Mouse (Mus musculus) limb, embryonic 14.5 days (tissue): ENCODE measurements at regions not wholly inside any gene's neighbourhood (a gene's known extent, or its start where the extent isn't known, plus 50 kb on each side); places are given as distances from the start of the nearest gene placed in this dataset.

ENCODE experiments used
- ATAC-seq: fragments of 200-750 bp; cut with Nextera tagmentation; 2 replicates; pipeline ENCODE4 v1.8.0; 2017; ENCODE audit warnings: low read depth, moderate number of reproducible peaks, moderate TSS enrichment; ENCODE audit not compliant: low FRiP score
- DNase-seq: peaks from one replicate; pipeline ENCODE4 v3.0.0-alpha.2; 2015; ENCODE audit warnings: low spot score
- H3K27ac ChIP-seq: fragments of 300-500 bp; sonication (generic); replicated peaks from 2 replicates; pipeline ENCODE4 v1.5.1; 2014; ENCODE audit warnings: low read depth, mild to moderate bottlenecking, low read length, moderate library complexity, mixed read lengths
- H3K27me3 ChIP-seq: fragments of 300-500 bp; sonication (generic); 2 replicates; pipeline ENCODE4 v1.6.1; 2014; ENCODE audit warnings: low read length, mixed read lengths; ENCODE audit not compliant: control insufficient read depth, insufficient read depth
- H3K36me3 ChIP-seq: fragments of 300-500 bp; sonication (generic); 2 replicates; pipeline ENCODE4 v1.6.1; 2014; ENCODE audit warnings: mild to moderate bottlenecking, low read length, moderate library complexity, mixed read lengths; ENCODE audit not compliant: control insufficient read depth, insufficient read depth
- H3K4me1 ChIP-seq: fragments of 300-500 bp; sonication (generic); 2 replicates; pipeline ENCODE4 v1.6.1; 2014; ENCODE audit warnings: antibody characterized with exemption, low read length, mixed read lengths; ENCODE audit not compliant: control insufficient read depth, insufficient read depth
- H3K4me2 ChIP-seq: fragments of 300-500 bp; sonication (generic); replicated peaks from 2 replicates; pipeline ENCODE4 v1.6.1; 2014; ENCODE audit warnings: low read depth, mild to moderate bottlenecking, low read length, moderate library complexity; ENCODE audit not compliant: severe bottlenecking
- H3K4me3 ChIP-seq: fragments of 300-500 bp; sonication (generic); replicated peaks from 2 replicates; pipeline ENCODE4 v1.5.1; 2014; ENCODE audit warnings: low read length
- H3K9ac ChIP-seq: fragments of 300-500 bp; sonication (generic); 2 replicates; pipeline ENCODE4 v1.6.1; 2014; ENCODE audit warnings: mild to moderate bottlenecking, low read depth, low read length, moderate library complexity; ENCODE audit not compliant: severe bottlenecking
- H3K9me3 ChIP-seq: fragments of 300-500 bp; sonication (generic); 2 replicates; pipeline ENCODE4 v1.6.1; 2016; ENCODE audit warnings: low read length; ENCODE audit not compliant: control insufficient read depth
- POLR2A ChIP-seq: fragments of 200-500 bp; IDR thresholded peaks from 2 replicates; pipeline ENCODE4 v1.8.0; 2012; ENCODE audit warnings: inconsistent platforms, mild to moderate bottlenecking, moderate library complexity, borderline replicate concordance; ENCODE audit not compliant: insufficient read depth, insufficient read length; ENCODE audit errors: extremely low read depth
- WGBS: fragments of 180-500 bp; shearing (Covaris S2); extraction: QIAGEN DNeasy Blood & Tissue Kit; methylation state at CpG from one replicate; pipeline ENCODE4 v1.1.7; 2014; 5-methylcytosine and 5-hydroxymethylcytosine counted together

GRCm38 (mm10) chr8:128572291-128572690, 113.2 kb upstream of the Itgb1 start:
- H3K36me3 ChIP-seq: no peaks in the 10 kb centered on the region
- DNase-seq (no peak), ATAC-seq (no peak)
- no peak overlapping the region for H3K27ac ChIP-seq
- no peaks in the 10 kb centered on the region for H3K4me1 ChIP-seq
- H3K9ac ChIP-seq: no peak overlapping the region
- H3K4me2 ChIP-seq: no peak overlapping the region
- H3K9me3 ChIP-seq: no peaks in the 10 kb centered on the region
- H3K4me3 ChIP-seq: no peak overlapping the region
- TF ChIP-seq POLR2A: no peak
- H3K27me3 ChIP-seq: no peaks in the 10 kb centered on the region

- H3K36me3 ChIP-seq: no peaks in the 10 kb centered on the region
- no peak for TF ChIP-seq POLR2A
- H3K27ac ChIP-seq: no peak overlapping the region
- H3K27me3 ChIP-seq: no peaks in the 10 kb centered on the region
- no peak for DNase-seq
- 78% methylated on average over 2 of the region's 2 CpGs for WGBS
- H3K4me2 ChIP-seq: no peak overlapping the region
- H3K9ac ChIP-seq: no peak overlapping the region
- H3K4me1 ChIP-seq: peaks cover 5% of the 10 kb centered on the region; the same call in 1 of the 2 replicates
- no peak overlapping the region for H3K4me3 ChIP-seq
- ATAC-seq: no peak
- H3K9me3 ChIP-seq: no peaks in the 10 kb centered on the region
Measured at GRCm38 (mm10) chr8:128594114-128594513, 91.3 kb upstream of the Itgb1 start.

- Histone ChIP-seq H3K27me3 (no peaks in the 10 kb centered on the region), H3K4me3 (no peak overlapping the region), H3K9ac (no peak overlapping the region), H3K9me3 (no peaks in the 10 kb centered on the region), H3K36me3 (no peaks in the 10 kb centered on the region), H3K4me2 (no peak overlapping the region), H3K27ac (no peak overlapping the region), H3K4me1 (peaks cover 5% of the 10 kb centered on the region; the same call in 1 of the 2 replicates)
- TF ChIP-seq POLR2A: no peak
- peak; percentile 47; the same call in 1 of the 2 replicates for ATAC-seq
- WGBS: 54% methylated on average over 1 of the region's 1 CpGs
- DNase-seq: no peak
Measured at GRCm38 (mm10) chr8:128594780-128595179, 90.7 kb upstream of the Itgb1 start.

- DNase-seq (no peak), ATAC-seq (no peak)
- no peak for TF ChIP-seq POLR2A
- H3K4me3 ChIP-seq: no peak overlapping the region
- no peak overlapping the region for H3K9ac ChIP-seq
- H3K4me1 ChIP-seq: no peaks in the 10 kb centered on the region
- no peaks in the 10 kb centered on the region for H3K36me3 ChIP-seq
- WGBS: 81% methylated on average over 3 of the region's 3 CpGs
- no peaks in the 10 kb centered on the region for H3K9me3 ChIP-seq
- H3K27ac ChIP-seq: no peak overlapping the region
- no peaks in the 10 kb centered on the region for H3K27me3 ChIP-seq
- no peak overlapping the region for H3K4me2 ChIP-seq
Measured at GRCm38 (mm10) chr8:128605588-128605987, 79.9 kb upstream of the Itgb1 start.

- no peak overlapping the region for H3K4me2 ChIP-seq
- TF ChIP-seq POLR2A: no peak
- DNase-seq (no peak), ATAC-seq (no peak)
- H3K4me1 ChIP-seq: no peaks in the 10 kb centered on the region
- no peak overlapping the region for H3K4me3 ChIP-seq
- H3K27me3 ChIP-seq: no peaks in the 10 kb centered on the region
- no peak overlapping the region for H3K27ac ChIP-seq
- H3K36me3 ChIP-seq: no peaks in the 10 kb centered on the region
- no peaks in the 10 kb centered on the region for H3K9me3 ChIP-seq
- 52% methylated on average over 2 of the region's 2 CpGs for WGBS
- H3K9ac ChIP-seq: no peak overlapping the region
Measured at GRCm38 (mm10) chr8:128608876-128609275, 76.6 kb upstream of the Itgb1 start.

GRCm38 (mm10) chr8:128612607-128613006, 72.8 kb upstream of the Itgb1 start:
- Histone ChIP-seq H3K4me1 (no peaks in the 10 kb centered on the region), H3K27me3 (no peaks in the 10 kb centered on the region), H3K27ac (no peak overlapping the region), H3K4me2 (no peak overlapping the region), H3K9me3 (no peaks in the 10 kb centered on the region), H3K4me3 (no peak overlapping the region), H3K9ac (no peak overlapping the region), H3K36me3 (no peaks in the 10 kb centered on the region)
- 78% methylated on average over 5 of the region's 5 CpGs for WGBS
- ATAC-seq (no peak), DNase-seq (no peak)
- no peak for TF ChIP-seq POLR2A
